Comparison of ENCODE assay signal across 1 mouse cellular context in genomic region chrX:73663143-73663542, GRCm38 (mm10).
TF ChIP-seq lines count a peak whose summit lies in the region.

No protein-coding gene starts in this region.

TF ChIP-seq in CH12.LX, 34 proteins besides CTCF, POLR2A, EP300 and RAD21:
- no peak for TF ChIP-seq E2F4 (IDR thresholded peaks at IDR 0.05; ENCODE audit: insufficient replicate concordance, low read depth, low read length)
- TF ChIP-seq PAX5 (IDR thresholded peaks at IDR 0.05; ENCODE audit: low read length) = no peak
- TF ChIP-seq HCFC1 (IDR thresholded peaks at IDR 0.05; ENCODE audit: low read depth, low read length) = no peak
- TF ChIP-seq TCF12 (IDR thresholded peaks at IDR 0.05; ENCODE audit: low read depth, low read length) = no peak
- no peak for TF ChIP-seq ELF1 (IDR thresholded peaks at IDR 0.05; ENCODE audit: low read depth, low read length)
- TF ChIP-seq ZKSCAN1 (IDR thresholded peaks at IDR 0.05; ENCODE audit: borderline replicate concordance, low read depth, low read length) = no peak
